Mouse (Mus musculus) gastrocnemius, adult 2 months (tissue): ENCODE results near the gene Hes5. TPM values are rescaled to one million over a fixed set of nuclear protein-coding genes. Genes with fewer than 3 reads are reported as not detected.
A peak's percentile ranks its signal among the peaks of the same experiment; 100 is the strongest.

Source experiments
- DNase-seq: peaks from one replicate; pipeline ENCODE4 v3.0.0; 2022
- H3K27ac ChIP-seq: fragments of 200-600 bp; 2 replicates; pipeline ENCODE4 v1.8.1; 2022; ENCODE audit warnings: mild to moderate bottlenecking
- H3K4me3 ChIP-seq: fragments of 200-600 bp; 2 replicates; pipeline ENCODE4 v1.8.1; 2022; ENCODE audit warnings: mild to moderate bottlenecking, moderate library complexity
- CTCF ChIP-seq: fragments of 200-600 bp; IDR thresholded peaks from 2 replicates; pipeline ENCODE4 v1.8.1; 2022; ENCODE audit warnings: antibody characterized with exemption, mild to moderate bottlenecking, moderate library complexity
- intact Hi-C: fragments of 180-260 bp; cut with DNase I; formaldehyde crosslinking; loops from one replicate; pipeline ENCODE4 v1.15.1; 2025
- long read RNA-seq, 2 experiments: library from polyadenylated mRNA; stranded (forward); transcript quantifications; one replicate each; pipeline ENCODE4 v2.0.0; 2021
- total RNA-seq, 2 experiments: library from RNA; stranded (reverse); gene quantifications; 2 replicates each; pipeline ENCODE4 v1.2.3; 2021

Hes5 gene
- not detected for total RNA-seq
- long read RNA-seq, experiment 1 = 0 reads
- long read RNA-seq, experiment 2 = 0 reads

GRCm38 (mm10) chr4:154960690-154961225 lies at the start of gene Hes5:
Gene Hes5 (plus strand): TSS chr4:154960923.
- Histone ChIP-seq H3K27ac (peak within 1 kb of the TSS; percentile 40), H3K4me3 (peak within 1 kb of the TSS; percentile 82)
- intact Hi-C loops = loop anchor here (5.0 kb wide), 2 partner anchors 83 to 107 kb away; partner anchors contain the start of gene Pex10
- no peak for TF ChIP-seq CTCF
- DNase-seq = peak; percentile 41

- H3K4me3 ChIP-seq = no peak overlapping the region
- no peak for DNase-seq
- no peak for TF ChIP-seq CTCF
- H3K27ac ChIP-seq = no peak overlapping the region
- intact Hi-C loops = no loop called here
Measured at GRCm38 (mm10) chr4:154911644-154912043, 49.1 kb upstream of the Hes5 start.

- no peak for TF ChIP-seq CTCF
- no peak overlapping the region for H3K27ac ChIP-seq
- no peak overlapping the region for H3K4me3 ChIP-seq
- no peak for DNase-seq
- intact Hi-C loops = no loop called here
Measured at GRCm38 (mm10) chr4:154913845-154914244, 46.9 kb upstream of the Hes5 start.

GRCm38 (mm10) chr4:154914252-154914651 lies 46.5 kb upstream of the Hes5 start:
- DNase-seq = no peak
- intact Hi-C loops = no loop called here

GRCm38 (mm10) chr4:154914707-154915106 lies 46.0 kb upstream of the Hes5 start:
- intact Hi-C loops = no loop called here
- DNase-seq = no peak
- Histone ChIP-seq H3K4me3 (no peak overlapping the region), H3K27ac (no peak overlapping the region)
- no peak for TF ChIP-seq CTCF

More at GRCm38 (mm10) chr4:154914252-154914651, 46.5 kb upstream of the Hes5 start:
- TF ChIP-seq CTCF = no peak
- H3K27ac ChIP-seq = no peak overlapping the region
- no peak overlapping the region for H3K4me3 ChIP-seq

- intact Hi-C loops = no loop called here
- H3K27ac ChIP-seq = no peak overlapping the region
- no peak for TF ChIP-seq CTCF
- no peak overlapping the region for H3K4me3 ChIP-seq
- no peak for DNase-seq
Measured at GRCm38 (mm10) chr4:154915286-154915685, 45.4 kb upstream of the Hes5 start.

- no peak for TF ChIP-seq CTCF
- no peak for DNase-seq
- intact Hi-C loops = no loop called here
- Histone ChIP-seq H3K27ac (no peak overlapping the region), H3K4me3 (no peak overlapping the region)
Measured at GRCm38 (mm10) chr4:154916662-154917061, 44.1 kb upstream of the Hes5 start.

- peak; percentile 78 for DNase-seq
- peak overlapping the region; percentile 53; the same call in 1 of the 2 replicates for H3K27ac ChIP-seq
- TF ChIP-seq CTCF = no peak
- no peak overlapping the region for H3K4me3 ChIP-seq
- intact Hi-C loops = no loop called here
Measured at GRCm38 (mm10) chr4:154922291-154922690, 38.4 kb upstream of the Hes5 start.

GRCm38 (mm10) chr4:154922931-154923330 lies 37.8 kb upstream of the Hes5 start:
- no peak for TF ChIP-seq CTCF
- 0 out of 2 replicates have a peak overlapping the region, but pooled peaks have one; percentile 53 for H3K27ac ChIP-seq
- intact Hi-C loops = no loop called here
- H3K4me3 ChIP-seq = no peak overlapping the region
- DNase-seq = no peak

GRCm38 (mm10) chr4:154925413-154925812 lies 35.3 kb upstream of the Hes5 start:
- intact Hi-C loops = no loop called here
- no peak for DNase-seq
- Histone ChIP-seq H3K4me3 (no peak overlapping the region), H3K27ac (no peak overlapping the region)
- TF ChIP-seq CTCF = peak; percentile 59

GRCm38 (mm10) chr4:154926969-154927898 lies 33.5 kb upstream of the Hes5 start:
- Histone ChIP-seq H3K4me3 (peak overlapping the region; percentile 74), H3K27ac (peak overlapping the region; percentile 85)
- no peak for DNase-seq
- intact Hi-C loops = no loop called here
- TF ChIP-seq CTCF = no peak

- peak; percentile 53 for DNase-seq
Measured at GRCm38 (mm10) chr4:154927899-154928337, 32.8 kb upstream of the Hes5 start.

More at GRCm38 (mm10) chr4:154927899-154928337, 32.8 kb upstream of the Hes5 start:
- no peak for TF ChIP-seq CTCF
- intact Hi-C loops = no loop called here
- Histone ChIP-seq H3K4me3 (peak overlapping the region; percentile 74), H3K27ac (peak overlapping the region; percentile 85)
